Mouse (Mus musculus) MEL (cell line): ENCODE results near the gene Asna1. TPM values are rescaled to one million over a fixed set of nuclear protein-coding genes. Genes with fewer than 3 reads are reported as not detected.
A peak's percentile ranks its signal among the peaks of the same experiment; 100 is the strongest.

Source experiments
- DNase-seq: peaks from one replicate; pipeline ENCODE4 v3.0.0; 2011; ENCODE audit warnings: low read depth, low spot score
- H3K27ac ChIP-seq: 2 replicates; pipeline ENCODE4 v1.5.1; 2012; ENCODE audit warnings: low read depth, mild to moderate bottlenecking, control low read depth, low read length, moderate library complexity; ENCODE audit not compliant: control insufficient read depth
- H3K27me3 ChIP-seq, 2 experiments: fragments of 150-350 bp in 1 of 2; sonication (generic) in 1 of 2; 2 replicates each; pipeline ENCODE4 v1.6.1; 2012; ENCODE audit warnings: low read length in 2 of 2, mild to moderate bottlenecking in 2 of 2, improper control_type of control experiment in 1 of 2, moderate library complexity in 1 of 2; ENCODE audit not compliant: insufficient read depth in 2 of 2, control insufficient read depth in 1 of 2
- H3K36me3 ChIP-seq, 2 experiments: 2 replicates each; pipeline ENCODE4 v1.6.1; 2012 to 2014; ENCODE audit warnings: low read length in 2 of 2, improper control_type of control experiment in 1 of 2, inconsistent platforms in 1 of 2, mild to moderate bottlenecking in 1 of 2; ENCODE audit not compliant: insufficient read depth in 2 of 2, control insufficient read depth in 1 of 2
- H3K4me1 ChIP-seq, 2 experiments: fragments of 150-350 bp in 1 of 2; sonication (generic) in 1 of 2; 2 replicates each; pipeline ENCODE4 v1.6.1; 2012; ENCODE audit warnings: low read length in 2 of 2, improper control_type of control experiment in 1 of 2, mild to moderate bottlenecking in 1 of 2; ENCODE audit not compliant: insufficient read depth in 2 of 2, control insufficient read depth in 1 of 2
- H3K4me3 ChIP-seq, 2 experiments: fragments of 150-350 bp in 1 of 2; sonication (generic) in 1 of 2; 2 replicates each; pipeline ENCODE4 v1.5.1; 2012; ENCODE audit warnings: low read depth in 2 of 2, low read length in 2 of 2, mild to moderate bottlenecking in 2 of 2, moderate library complexity in 2 of 2, control low read depth in 1 of 2, improper control_type of control experiment in 1 of 2; ENCODE audit not compliant: control insufficient read depth in 1 of 2, insufficient read depth in 1 of 2
- H3K79me2 ChIP-seq: 2 replicates; pipeline ENCODE4 v1.6.1; 2012; ENCODE audit warnings: mild to moderate bottlenecking, low read length, moderate library complexity; ENCODE audit not compliant: control insufficient read depth, poor library complexity, insufficient read depth
- H3K9ac ChIP-seq: 2 replicates; pipeline ENCODE4 v1.6.1; 2012; ENCODE audit warnings: low read depth, mild to moderate bottlenecking, control low read depth, low read length, moderate library complexity; ENCODE audit not compliant: control insufficient read depth, poor library complexity, severe bottlenecking
- H3K9me3 ChIP-seq: fragments of 150-350 bp; sonication (generic); replicated peaks from 2 replicates; pipeline ENCODE4 v1.6.1; 2012; ENCODE audit warnings: mild to moderate bottlenecking, low read length, improper control_type of control experiment, moderate library complexity; ENCODE audit not compliant: insufficient read depth
- CHD1 ChIP-seq: IDR thresholded peaks from 2 replicates; pipeline ENCODE4 v1.6.1; 2012; ENCODE audit warnings: low read depth, mild to moderate bottlenecking, inconsistent platforms, low read length, improper control_type of control experiment
- CHD2 ChIP-seq: IDR thresholded peaks from 2 replicates; pipeline ENCODE4 v1.6.1; 2011; ENCODE audit warnings: low read length, improper control_type of control experiment
- CTCF ChIP-seq, 3 experiments: IDR thresholded peaks in 2 of 3; conservative IDR thresholded peaks in 1 of 3; 2 replicates each; pipeline ENCODE4 v1.5.1; 2011 to 2012; ENCODE audit warnings: low read length in 3 of 3, low read depth in 2 of 3, mild to moderate bottlenecking in 2 of 3, improper control_type of control experiment in 1 of 3, inconsistent platforms in 1 of 3, mixed read lengths in 1 of 3, moderate library complexity in 1 of 3; ENCODE audit not compliant: control insufficient read depth in 1 of 3, insufficient read depth in 1 of 3, poor library complexity in 1 of 3, severe bottlenecking in 1 of 3
- E2F4 ChIP-seq: IDR thresholded peaks from 2 replicates; pipeline ENCODE4 v1.6.1; 2011; ENCODE audit warnings: low read depth, low read length, improper control_type of control experiment, borderline replicate concordance
- EP300 ChIP-seq, 2 experiments: IDR thresholded peaks; 2 replicates each; pipeline ENCODE4 v1.6.1; 2011; ENCODE audit warnings: improper control_type of control experiment in 2 of 2, low read length in 2 of 2, low read depth in 1 of 2, mild to moderate bottlenecking in 1 of 2
- GABPA ChIP-seq: IDR thresholded peaks from 2 replicates; pipeline ENCODE4 v1.6.1; 2012; ENCODE audit warnings: low read depth, mild to moderate bottlenecking, inconsistent platforms, low read length, improper control_type of control experiment, moderate library complexity
- GATA1 ChIP-seq: IDR thresholded peaks from 2 replicates; pipeline ENCODE4 v1.6.1; 2011; ENCODE audit warnings: low read depth, low read length, improper control_type of control experiment
- HCFC1 ChIP-seq: IDR thresholded peaks from 2 replicates; pipeline ENCODE4 v1.6.1; 2012; ENCODE audit warnings: low read depth, mild to moderate bottlenecking, inconsistent platforms, low read length, improper control_type of control experiment, moderate library complexity
- JUND ChIP-seq: IDR thresholded peaks from 2 replicates; pipeline ENCODE4 v1.6.1; 2011; ENCODE audit warnings: low read depth, mild to moderate bottlenecking, improper control_type of control experiment, low read length
- MAFK ChIP-seq: IDR thresholded peaks from 2 replicates; pipeline ENCODE4 v1.6.1; 2011; ENCODE audit warnings: low read depth, mild to moderate bottlenecking, low read length, improper control_type of control experiment, borderline replicate concordance
- MAX ChIP-seq: IDR thresholded peaks from 2 replicates; pipeline ENCODE4 v1.6.1; 2011; ENCODE audit warnings: low read length, improper control_type of control experiment
- MEF2A ChIP-seq: IDR thresholded peaks from 2 replicates; pipeline ENCODE4 v1.6.1; 2014; ENCODE audit warnings: low read depth, mild to moderate bottlenecking, inconsistent platforms, low read length, improper control_type of control experiment; ENCODE audit not compliant: poor library complexity, insufficient replicate concordance, severe bottlenecking; ENCODE audit errors: extremely low read depth
- MYB ChIP-seq: IDR thresholded peaks from 2 replicates; pipeline ENCODE4 v1.6.1; 2011; ENCODE audit warnings: mild to moderate bottlenecking, low read depth, low read length, improper control_type of control experiment
- MYC ChIP-seq: IDR thresholded peaks from 2 replicates; pipeline ENCODE4 v1.6.1; 2011; ENCODE audit warnings: low read depth, mild to moderate bottlenecking, low read length, improper control_type of control experiment, moderate library complexity
- NELFE ChIP-seq: IDR thresholded peaks from 2 replicates; pipeline ENCODE4 v1.6.1; 2011; ENCODE audit warnings: low read depth, low read length, improper control_type of control experiment
- NRF1 ChIP-seq: IDR thresholded peaks from 2 replicates; pipeline ENCODE4 v1.6.1; 2014; ENCODE audit warnings: low read depth, mild to moderate bottlenecking, inconsistent platforms, low read length, improper control_type of control experiment, moderate library complexity; ENCODE audit not compliant: poor library complexity, insufficient read depth, severe bottlenecking
- POLR2A ChIP-seq, 2 experiments: IDR thresholded peaks; 2 replicates each; pipeline ENCODE4 v1.6.1; 2011 to 2012; ENCODE audit warnings: low read length in 2 of 2, mild to moderate bottlenecking in 2 of 2, control low read depth in 1 of 2, improper control_type of control experiment in 1 of 2, low read depth in 1 of 2, moderate library complexity in 1 of 2; ENCODE audit not compliant: control insufficient read depth in 1 of 2, insufficient read depth in 1 of 2, poor library complexity in 1 of 2
- POLR2AphosphoS2 ChIP-seq: IDR thresholded peaks from 2 replicates; pipeline ENCODE4 v1.6.1; 2011; ENCODE audit warnings: low read length, improper control_type of control experiment
- POLR2AphosphoS5 ChIP-seq: IDR thresholded peaks from 2 replicates; pipeline ENCODE4 v1.6.1; 2012; ENCODE audit warnings: low read depth, borderline replicate concordance, mild to moderate bottlenecking, inconsistent platforms, low read length, moderate library complexity, mixed read lengths
- RAD21 ChIP-seq: IDR thresholded peaks from 2 replicates; pipeline ENCODE4 v1.6.1; 2011; ENCODE audit warnings: mild to moderate bottlenecking, low read depth, low read length, improper control_type of control experiment
- RCOR1 ChIP-seq: IDR thresholded peaks from 2 replicates; pipeline ENCODE4 v1.6.1; 2012; ENCODE audit warnings: low read depth, mild to moderate bottlenecking, inconsistent platforms, low read length, improper control_type of control experiment
- SIN3A ChIP-seq: IDR thresholded peaks from 2 replicates; pipeline ENCODE4 v1.6.1; 2012; ENCODE audit warnings: low read length, improper control_type of control experiment, inconsistent platforms
- SMC3 ChIP-seq: IDR thresholded peaks from 2 replicates; pipeline ENCODE4 v1.6.1; 2011; ENCODE audit warnings: low read depth, low read length, improper control_type of control experiment
- TBP ChIP-seq: IDR thresholded peaks from 2 replicates; pipeline ENCODE4 v1.8.0; 2011; ENCODE audit warnings: low read depth, low read length, improper control_type of control experiment
- TCF12 ChIP-seq: IDR thresholded peaks from 2 replicates; pipeline ENCODE4 v1.6.1; 2014; ENCODE audit warnings: low read depth, mild to moderate bottlenecking, inconsistent platforms, low read length, improper control_type of control experiment, moderate library complexity
- USF1 ChIP-seq: IDR thresholded peaks from 2 replicates; pipeline ENCODE4 v1.6.1; 2014; ENCODE audit warnings: low read depth, mild to moderate bottlenecking, inconsistent platforms, low read length, improper control_type of control experiment, moderate library complexity
- USF2 ChIP-seq, 2 experiments: IDR thresholded peaks; 2 replicates each; pipeline ENCODE4 v1.6.1; 2011 to 2012; ENCODE audit warnings: improper control_type of control experiment in 2 of 2, low read length in 2 of 2, borderline replicate concordance in 1 of 2, inconsistent platforms in 1 of 2, low read depth in 1 of 2, mild to moderate bottlenecking in 1 of 2; ENCODE audit not compliant: insufficient read depth in 1 of 2
- ZC3H11A ChIP-seq: IDR thresholded peaks from 2 replicates; pipeline ENCODE4 v1.6.1; 2012; ENCODE audit warnings: low read depth, mild to moderate bottlenecking, inconsistent platforms, low read length, improper control_type of control experiment
- ZKSCAN1 ChIP-seq: IDR thresholded peaks from 2 replicates; pipeline ENCODE4 v1.6.1; 2012; ENCODE audit warnings: low read depth, mild to moderate bottlenecking, inconsistent platforms, low read length, improper control_type of control experiment, moderate library complexity
- ZMIZ1 ChIP-seq: IDR thresholded peaks from 2 replicates; pipeline ENCODE4 v1.6.1; 2012; ENCODE audit warnings: low read depth, mild to moderate bottlenecking, inconsistent platforms, low read length, improper control_type of control experiment, moderate library complexity
- ZNF384 ChIP-seq: IDR thresholded peaks from 2 replicates; pipeline ENCODE4 v1.6.1; 2012; ENCODE audit warnings: low read depth, mild to moderate bottlenecking, inconsistent platforms, low read length, improper control_type of control experiment
- polyA plus RNA-seq, 2 experiments: library from polyadenylated mRNA; stranded (reverse) in 1 of 2; unstranded in 1 of 2; fragments of >175 nt in 1 of 2; fragments of >200 nt in 1 of 2; gene quantifications; 2 replicates each; pipeline versions ENCODE4 v1.2.1 to v1.2.4; 2012; ENCODE audit warnings: low replicate concordance in 2 of 2, low read depth in 1 of 2; ENCODE audit not compliant: insufficient read length in 2 of 2, insufficient read depth in 1 of 2, missing spikeins in 1 of 2
- total RNA-seq: library from RNA; depleted of rRNA; stranded (reverse); fragments of 300-350 nt; gene quantifications from 2 replicates; pipeline ENCODE4 v1.2.3, GENCODE M21; 2012

Gene Asna1
- total and polyA plus RNA-seq, 3 experiments: 132 to 192 TPM; not detected in 1

DNA sequence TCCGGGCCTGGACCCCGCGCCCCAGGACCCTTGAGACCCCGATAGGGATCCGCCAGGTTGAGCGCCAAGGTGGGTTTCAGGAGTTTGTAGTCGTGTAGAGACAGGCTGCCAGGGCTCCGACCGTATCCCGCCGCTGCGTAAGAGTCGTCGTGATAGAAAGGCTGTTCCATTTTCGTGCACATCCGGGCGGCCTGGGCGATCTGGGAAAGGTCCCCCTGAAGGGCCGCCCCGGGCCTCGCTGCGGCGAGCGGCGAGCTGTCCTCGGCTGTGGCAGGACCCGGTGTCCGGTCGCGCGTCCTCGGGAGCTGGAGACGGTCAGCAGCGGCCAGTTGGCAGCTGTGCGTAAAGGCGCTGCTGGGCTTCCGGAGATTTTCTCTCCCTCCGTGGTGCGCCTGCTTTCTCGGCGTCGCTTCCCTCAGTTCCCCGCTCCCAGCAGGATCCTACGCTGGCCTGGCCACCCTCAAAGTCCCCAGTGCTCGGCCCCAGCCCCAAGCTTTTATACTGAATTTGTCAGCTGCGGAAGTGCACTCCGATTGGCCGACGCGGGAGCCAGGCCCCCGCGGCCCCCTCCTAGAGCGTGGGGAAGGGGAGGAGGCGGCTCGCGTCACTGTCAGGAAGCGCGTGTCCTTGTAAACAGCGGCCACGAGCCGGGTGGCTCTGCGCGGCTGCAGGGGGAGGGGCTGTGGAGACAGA, 46.7 kb downstream of the Asna1 start, which contains the start of gene Junb (continued):
- TF ChIP-seq POLR2AphosphoS5 (peak; percentile 90), POLR2A (IDR thresholded peaks at IDR 0.05; ENCODE audit: control insufficient read depth in 1 of 2, insufficient read depth in 1 of 2, low read depth in 1 of 2, low read length in 2 of 2, poor library complexity in 1 of 2) (peak; percentile 99 to 100), CHD2 (0 out of 2 replicates have a peak, but pooled peaks have one; percentile 20), TCF12 (peak; percentile 74), EP300 (IDR thresholded peaks at IDR 0.05; ENCODE audit: low read depth in 1 of 2, low read length in 2 of 2) (peak in 1 of 2 experiments; percentile 59; a peak in 2 of 4 replicates), USF2 (IDR thresholded peaks at IDR 0.05; ENCODE audit: borderline replicate concordance in 1 of 2, insufficient read depth in 1 of 2, low read depth in 1 of 2, low read length in 2 of 2) (no peak), NELFE (peak; percentile 100), CHD1 (no peak), USF1 (peak; percentile 58), MAX (peak; percentile 98)

DNA sequence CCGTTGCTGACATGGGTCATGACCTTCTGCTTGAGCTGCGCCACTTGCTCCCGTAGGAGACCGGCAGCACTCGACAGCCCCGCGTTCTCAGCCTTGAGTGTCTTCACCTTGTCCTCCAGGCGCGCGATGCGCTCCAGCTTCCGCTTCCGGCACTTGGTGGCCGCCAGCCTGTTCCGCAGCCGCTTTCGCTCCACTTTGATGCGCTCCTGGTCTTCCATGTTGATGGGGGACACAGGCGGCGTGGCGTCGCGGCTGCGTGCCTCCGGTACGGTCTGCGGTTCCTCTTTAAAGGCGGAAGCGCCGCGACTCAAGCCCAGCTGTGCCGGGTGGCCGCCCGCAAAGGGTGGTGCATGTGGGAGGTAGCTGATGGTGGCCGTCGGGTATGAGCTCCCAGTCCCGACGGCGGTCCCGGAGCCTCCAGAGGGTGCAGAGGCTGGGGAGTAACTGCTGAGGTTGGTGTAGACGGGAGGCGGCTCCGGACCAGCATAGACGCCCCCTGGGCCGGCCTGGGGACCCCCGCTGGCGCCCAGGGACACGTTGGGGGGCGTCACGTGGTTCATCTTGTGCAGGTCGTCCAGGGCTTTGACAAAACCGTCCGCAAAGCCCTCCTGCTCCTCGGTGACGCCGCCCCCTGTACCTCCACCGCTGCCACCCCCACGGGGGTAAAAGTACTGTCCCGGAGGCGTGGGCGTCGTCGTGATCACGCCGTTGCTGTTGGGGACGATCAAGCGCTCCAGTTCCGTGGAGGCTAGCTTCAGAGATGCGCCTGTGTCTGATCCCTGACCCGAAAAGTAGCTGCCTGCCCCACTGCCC, 47.4 kb downstream of the Asna1 start:
- Histone ChIP-seq H3K9me3 (no peaks in the 10 kb centered on the region), H3K4me3 (peak overlapping the region; percentile 84 to 86), H3K36me3 (peaks cover 0 to 21% of the 10 kb centered on the region in 2 experiments; a peak in 2 of 4 replicates), H3K27ac (peak overlapping the region; percentile 89), H3K4me1 (peaks cover 12 to 47% of the 10 kb centered on the region in 2 experiments), H3K79me2 (peaks cover 22% of the 10 kb centered on the region), H3K9ac (peak overlapping the region; percentile 88), H3K27me3 (no peaks in the 10 kb centered on the region)
- peak; percentile 91 for DNase-seq
- TF ChIP-seq TCF12 (peak; percentile 34; the same call in 1 of the 2 replicates), JUND (no peak), MEF2A (no peak), NELFE (peak; percentile 52), POLR2A (IDR thresholded peaks at IDR 0.05; ENCODE audit: control insufficient read depth in 1 of 2, insufficient read depth in 1 of 2, low read depth in 1 of 2, low read length in 2 of 2, poor library complexity in 1 of 2) (peak; percentile 39 to 63), GABPA (no peak), NRF1 (no peak), RAD21 (no peak), SIN3A (peak; percentile 66), HCFC1 (peak; percentile 68), GATA1 (no peak), MAFK (no peak), EP300 (IDR thresholded peaks at IDR 0.05; ENCODE audit: low read depth in 1 of 2, low read length in 2 of 2) (peak in 1 of 2 experiments; percentile 14; a peak in 1 of 4 replicates), ZNF384 (no peak), MYC (peak; percentile 44; the same call in 1 of the 2 replicates), ZMIZ1 (peak; percentile 44), CTCF (IDR thresholded peaks at IDR 0.05 in 2 of 3, conservative IDR thresholded peaks at IDR 0.05 in 1 of 3; ENCODE audit: control insufficient read depth in 1 of 3, insufficient read depth in 1 of 3, low read depth in 2 of 3, low read length in 3 of 3, poor library complexity in 1 of 3, severe bottlenecking in 1 of 3) (no peak), USF1 (peak; percentile 87), ZC3H11A (no peak), SMC3 (no peak), TBP (peak; percentile 45; the same call in 1 of the 2 replicates), E2F4 (no peak; the same call in 1 of the 2 replicates), POLR2AphosphoS2 (peak; percentile 80), RCOR1 (no peak), ZKSCAN1 (no peak), MYB (no peak), CHD1 (no peak; the same call in none of the 2 replicates)
